32 mouse cellular contexts compared by ENCODE assay signal in the genomic region with DNA sequence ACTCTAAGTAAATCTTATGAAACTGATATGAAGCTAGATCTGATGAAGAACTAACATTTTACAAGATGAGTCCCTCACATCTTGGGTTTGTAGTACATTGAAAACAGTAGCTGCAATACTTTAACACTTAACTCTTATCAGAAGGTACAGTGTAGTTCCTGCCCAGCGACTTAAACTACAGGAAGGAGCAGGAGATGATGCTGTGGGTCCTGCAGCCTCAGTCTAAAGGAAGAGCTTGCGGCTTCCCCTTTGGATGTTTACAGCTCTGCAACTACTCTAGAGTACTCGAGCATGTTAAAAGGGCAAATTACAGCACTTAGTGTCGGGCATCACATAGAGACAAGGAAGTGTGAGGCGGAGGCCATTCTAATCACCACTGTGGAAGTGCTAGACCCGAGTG. TPM values are rescaled to one million over a fixed set of nuclear protein-coding genes. Genes with fewer than 3 reads are reported as not detected.
A peak's percentile ranks its signal among the peaks of the same experiment; 100 is the strongest.
DNase-seq lines count a peak whose midpoint lies in the region; ATAC-seq and TF ChIP-seq lines count a peak whose summit lies in the region.
"Had no signal": no experiment of that assay in that cellular context is flagged by ENCODE, and none has a peak within 500 bp of the region (broad histone marks: within the 10 kb centered on the region; RNA-seq: fewer than 3 reads in every experiment).

No protein-coding gene starts in this region.

- H3K4me1 ChIP-seq in limb, embryonic 10.5 days = no peaks in the 10 kb centered on the region
- H3K4me1 ChIP-seq in hindbrain, postnatal 0 days (ENCODE audit: insufficient read depth, low read length) = no peaks in the 10 kb centered on the region
- H3K4me1 ChIP-seq: forebrain, embryonic 10.5 days; forebrain, embryonic 13.5 days; intestine, embryonic 15.5 days had no signal

- no peak overlapping the region for H3K27ac ChIP-seq in limb, embryonic 10.5 days
- H3K27ac ChIP-seq in hindbrain, postnatal 0 days = no peak overlapping the region
- H3K27ac ChIP-seq: forebrain, embryonic 10.5 days; forebrain, embryonic 13.5 days; heart, embryonic 15.5 days; hindbrain, embryonic 14.5 days; intestine, embryonic 15.5 days had no signal

- H3K4me3 ChIP-seq in limb, embryonic 10.5 days = no peak overlapping the region
- no peak overlapping the region for H3K4me3 ChIP-seq in hindbrain, postnatal 0 days (ENCODE audit: low read length)
- H3K4me3 ChIP-seq: forebrain, embryonic 10.5 days; forebrain, embryonic 13.5 days; heart, embryonic 12.5 days; heart, embryonic 15.5 days; intestine, embryonic 15.5 days had no signal

- no peaks in the 10 kb centered on the region for H3K9me3 ChIP-seq in limb, embryonic 10.5 days (replicated peaks)
- H3K9me3 ChIP-seq in hindbrain, postnatal 0 days (ENCODE audit: low read length) = no peaks in the 10 kb centered on the region
- H3K9me3 ChIP-seq: forebrain, embryonic 10.5 days; forebrain, embryonic 13.5 days; heart, embryonic 12.5 days; heart, embryonic 15.5 days; intestine, embryonic 15.5 days had no signal

- 0 out of 2 replicates have a peak, but pooled peaks cover 4% of the 10 kb centered on the region for H3K36me3 ChIP-seq in limb, embryonic 10.5 days
- H3K36me3 ChIP-seq in hindbrain, postnatal 0 days (ENCODE audit: insufficient read depth, low read length) = no peaks in the 10 kb centered on the region
- H3K36me3 ChIP-seq: heart, embryonic 12.5 days; heart, embryonic 15.5 days; intestine, embryonic 15.5 days had no signal

- ATAC-seq in common myeloid progenitor, adult 5-6 weeks (replicated peaks; ENCODE audit: low read depth, poor library complexity, severe bottlenecking) = peak; percentile 61
- 0 out of 2 replicates have a peak, but pooled peaks have one; percentile 21 for ATAC-seq in megakaryocyte progenitor cell, adult 5-6 weeks (replicated peaks; ENCODE audit: poor library complexity)
- ATAC-seq in hindbrain, postnatal 0 days = no peak
- ATAC-seq: forebrain, embryonic 13.5 days; forebrain, embryonic 16.5 days; intestine, embryonic 15.5 days had no signal

- TF ChIP-seq CTCF in hindbrain, postnatal 0 days (IDR thresholded peaks at IDR 0.05; ENCODE audit: low read depth) = no peak

- H3K4me2 ChIP-seq in hindbrain, postnatal 0 days (ENCODE audit: low read depth, low read length) = no peak overlapping the region
- H3K4me2 ChIP-seq: forebrain, embryonic 13.5 days; heart, embryonic 12.5 days; heart, embryonic 15.5 days; hindbrain, embryonic 14.5 days; intestine, embryonic 15.5 days had no signal

- DNase-seq in 416B (ENCODE audit: low read depth) = peak; percentile 56
- no peak for DNase-seq in limb, embryonic 10.5 days (ENCODE audit: low spot score)
- DNase-seq in hindbrain, postnatal 0 days (ENCODE audit: low spot score) = no peak
- no peak for DNase-seq in gastrocnemius, postnatal 10 days
- DNase-seq: adrenal gland, adult 2 months; adrenal gland, postnatal 14 days; cerebellum, adult 11 months; cerebellum, adult 2 months; cerebellum, adult 9-11 months; cerebellum, postnatal 25 days; gastrocnemius, postnatal 14 days; heart, adult 11 months; heart, postnatal 10 days; heart, postnatal 36 days had no signal

- no peaks in the 10 kb centered on the region for H3K27me3 ChIP-seq in limb, embryonic 10.5 days (ENCODE audit: low read depth, poor library complexity, severe bottlenecking)
- H3K27me3 ChIP-seq in hindbrain, postnatal 0 days (ENCODE audit: insufficient read depth, low read length) = no peaks in the 10 kb centered on the region
- H3K27me3 ChIP-seq: forebrain, embryonic 13.5 days; heart, embryonic 12.5 days; heart, embryonic 15.5 days; intestine, embryonic 15.5 days had no signal

- 72% methylated on average over 6 of the region's 6 CpGs for WGBS in limb, embryonic 10.5 days
- 81% methylated on average over 6 of the region's 6 CpGs for WGBS in hindbrain, postnatal 0 days

- H3K9ac ChIP-seq in hindbrain, postnatal 0 days (replicated peaks; ENCODE audit: low read length) = no peak overlapping the region
- H3K9ac ChIP-seq: forebrain, embryonic 13.5 days; heart, embryonic 12.5 days; heart, embryonic 15.5 days; hindbrain, embryonic 14.5 days; intestine, embryonic 15.5 days had no signal

RNA-seq across cellular contexts. Expression of gene Gm17622, which starts 15.8 kb away (rescaled TPM):
- not detected in 2 replicates for total RNA-seq in common myeloid progenitor, adult 5-6 weeks (2017)
- not detected in 2 replicates for total RNA-seq in megakaryocyte progenitor cell, adult 5-6 weeks (2015)
- not detected in 2 replicates for total RNA-seq in megakaryocyte progenitor cell, adult 5-6 weeks (2017)
- not detected in 2 replicates for polyA plus RNA-seq in limb, embryonic 10.5 days (2016; fragmentation: Nextera tagmentation; extraction: Ambion mirVana)
- total RNA-seq in hindbrain, postnatal 0 days (2014; rRNA removed) = not detected in 2 replicates
- not detected in 2 replicates for polyA plus RNA-seq in hindbrain, postnatal 0 days (2015; fragmentation: Nextera tagmentation; extraction: Ambion mirVana)
- total RNA-seq in gastrocnemius, postnatal 10 days (2021) = not detected
- total RNA-seq: adrenal gland, adult 2 months; adrenal gland, postnatal 14 days; adrenal gland, postnatal 4 days; gastrocnemius, adult 18-20 months; gastrocnemius, postnatal 14 days; gastrocnemius, postnatal 4 days; heart, adult 8-10 months; heart, postnatal 10 days; heart, postnatal 36 days; MEL had no signal
- polyA plus RNA-seq: adrenal gland, adult 2 months; cerebellum, adult 2 months; cortical plate, adult 2 months; embryonic facial prominence, embryonic 11.5 days; embryonic facial prominence, embryonic 14.5 days; forebrain, embryonic 10.5 days; forebrain, embryonic 13.5 days; forebrain, embryonic 16.5 days; heart, embryonic 12.5 days; heart, embryonic 15.5 days; hindbrain, embryonic 11.5 days; hindbrain, embryonic 14.5 days; intestine, embryonic 15.5 days had no signal

RNA-seq across cellular contexts. Expression of gene Ankdd1b, which starts 35.3 kb away (rescaled TPM):
- total RNA-seq in common myeloid progenitor, adult 5-6 weeks (2017) = not detected in 2 replicates
- 0.17 TPM in 1 of 2 replicates, not detected in the other for total RNA-seq in megakaryocyte progenitor cell, adult 5-6 weeks (2015)
- 0.04 and 0.14 TPM in 2 replicates for total RNA-seq in megakaryocyte progenitor cell, adult 5-6 weeks (2017)
- polyA plus RNA-seq in limb, embryonic 10.5 days (2016; fragmentation: Nextera tagmentation; extraction: Ambion mirVana) = not detected in 2 replicates
- total RNA-seq in hindbrain, postnatal 0 days (2014; rRNA removed) = not detected in 2 replicates
- polyA plus RNA-seq in hindbrain, postnatal 0 days (2015; fragmentation: Nextera tagmentation; extraction: Ambion mirVana) = 0.23 and 0.35 TPM in 2 replicates
- under 1 TPM; 0.29 to 0.31 TPM for total RNA-seq in gastrocnemius, postnatal 10 days (2021)
- polyA plus RNA-seq: embryonic facial prominence, embryonic 11.5 days; forebrain, embryonic 10.5 days; forebrain, embryonic 13.5 days; forebrain, embryonic 16.5 days; hindbrain, embryonic 11.5 days; hindbrain, embryonic 14.5 days had no signal

RNA-seq across cellular contexts. Expression of gene Polk, which starts 36.1 kb away (rescaled TPM):
- 13.9 and 16.3 TPM in 2 replicates for total RNA-seq in common myeloid progenitor, adult 5-6 weeks (2017)
- total RNA-seq in megakaryocyte progenitor cell, adult 5-6 weeks (2015) = 13.5 and 20.9 TPM in 2 replicates
- 9.3 and 14.9 TPM in 2 replicates for total RNA-seq in megakaryocyte progenitor cell, adult 5-6 weeks (2017)
- 7.5 and 9.1 TPM in 2 replicates for polyA plus RNA-seq in limb, embryonic 10.5 days (2016; fragmentation: Nextera tagmentation; extraction: Ambion mirVana)
- total RNA-seq in hindbrain, postnatal 0 days (2014; rRNA removed) = 4.0 and 5.6 TPM in 2 replicates
- polyA plus RNA-seq in hindbrain, postnatal 0 days (2015; fragmentation: Nextera tagmentation; extraction: Ambion mirVana) = 4.4 and 4.6 TPM in 2 replicates
- 1 to 10 TPM; 2.9 to 6.1 TPM for total RNA-seq in gastrocnemius, postnatal 10 days (2021)

RNA-seq across cellular contexts. Expression of gene Col4a3bp, which starts 36.1 kb away (rescaled TPM):
- 47.7 and 60.5 TPM in 2 replicates for total RNA-seq in common myeloid progenitor, adult 5-6 weeks (2017)
- 33.9 and 45.3 TPM in 2 replicates for total RNA-seq in megakaryocyte progenitor cell, adult 5-6 weeks (2015)
- 43.3 and 43.9 TPM in 2 replicates for total RNA-seq in megakaryocyte progenitor cell, adult 5-6 weeks (2017)
- 4.9 and 6.9 TPM in 2 replicates for polyA plus RNA-seq in limb, embryonic 10.5 days (2016; fragmentation: Nextera tagmentation; extraction: Ambion mirVana)
- 35.0 and 40.3 TPM in 2 replicates for total RNA-seq in hindbrain, postnatal 0 days (2014; rRNA removed)
- 8.7 and 9.5 TPM in 2 replicates for polyA plus RNA-seq in hindbrain, postnatal 0 days (2015; fragmentation: Nextera tagmentation; extraction: Ambion mirVana)
- 10 to 100 TPM; 30.3 to 36.5 TPM for total RNA-seq in gastrocnemius, postnatal 10 days (2021)
